ENCODE assay signal across 18 mouse cellular contexts in the genomic region with DNA sequence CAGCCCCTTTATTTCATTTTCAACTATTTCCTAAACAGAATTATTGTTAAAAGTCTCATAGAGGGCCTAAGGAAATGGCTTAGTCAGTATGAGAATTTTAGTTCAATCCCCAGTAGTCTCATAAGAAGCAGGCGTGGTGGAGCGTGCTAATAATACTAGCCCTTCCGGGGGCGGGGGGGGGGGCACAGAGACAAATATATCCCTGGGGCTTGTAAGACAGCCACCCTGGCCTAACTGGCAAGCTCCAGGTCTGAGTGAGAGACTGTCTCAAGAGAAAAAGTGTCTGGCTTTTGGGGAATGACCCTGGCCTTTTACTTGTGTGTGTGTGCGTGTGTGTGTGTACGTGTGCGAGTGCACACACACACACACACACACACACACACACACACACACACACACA. TPM values are rescaled to one million over a fixed set of nuclear protein-coding genes. Genes with fewer than 3 reads are reported as not detected.
"Had no signal": no experiment of that assay in that cellular context is flagged by ENCODE, and none has a peak within 500 bp of the region (broad histone marks: within the 10 kb centered on the region; RNA-seq: fewer than 3 reads in every experiment).

No protein-coding gene starts in this region.

- DNase-seq: lung, adult 18-20 months; lung, postnatal 10 days; lung, postnatal 4 days; midbrain, embryonic 14.5 days; retina, postnatal 1 day; right cerebral cortex, adult 18-20 months; right cerebral cortex, postnatal 25 days; right cerebral cortex, postnatal 4 days; spleen, adult 18-20 months; thymus, adult 18-20 months; thymus, postnatal 14 days; thymus, postnatal 36 days had no signal

- H3K27ac ChIP-seq: midbrain, embryonic 10.5 days; midbrain, embryonic 12.5 days; neural tube, embryonic 13.5 days; neural tube, embryonic 15.5 days had no signal

- H3K4me3 ChIP-seq: midbrain, embryonic 10.5 days; midbrain, embryonic 12.5 days; myocyte; neural tube, embryonic 13.5 days; neural tube, embryonic 15.5 days had no signal

RNA-seq across cellular contexts. Expression of gene Cfap44, which starts 40.3 kb away (rescaled TPM):
- total RNA-seq: megakaryocyte-erythroid progenitor cell, adult 5-6 weeks had no signal
